Mouse (Mus musculus): ENCODE measurements at regions not wholly inside any gene's neighbourhood (a gene's known extent, or its start where the extent isn't known, plus 50 kb on each side); places are given as distances from the start of the nearest gene placed in this dataset.

GRCm38 (mm10) chr2:53803666-53804065 lies 281.7 kb downstream of the Rprm start:
- no peak for TF ChIP-seq MAFK (IDR thresholded peaks at IDR 0.05; ENCODE audit: insufficient read depth, low read depth, low read length)
- TF ChIP-seq ZNF384 (IDR thresholded peaks at IDR 0.05; ENCODE audit: low read depth, low read length): no peak
- no peak for TF ChIP-seq CHD2 (IDR thresholded peaks at IDR 0.05; ENCODE audit: low read depth, low read length)
- no peak for TF ChIP-seq HCFC1 (IDR thresholded peaks at IDR 0.05; ENCODE audit: borderline replicate concordance, insufficient read depth, low read length)
- TF ChIP-seq ZC3H11A (IDR thresholded peaks at IDR 0.05; ENCODE audit: borderline replicate concordance, low read depth, low read length): no peak

Measured in ES-E14 (cell line).